Mouse (Mus musculus) small intestine, adult 2 months (tissue): ENCODE results near the gene Irak4. TPM values are rescaled to one million over a fixed set of nuclear protein-coding genes. Genes with fewer than 3 reads are reported as not detected.

Experiments
- H3K27ac ChIP-seq: fragments of 200-500 bp; 2 replicates; pipeline ENCODE4 v1.5.1; 2012; ENCODE audit warnings: low read depth, low read length, control low read depth, inconsistent platforms; ENCODE audit not compliant: insufficient read depth
- H3K27me3 ChIP-seq: fragments of 200-500 bp; 2 replicates; pipeline ENCODE4 v1.6.1; 2012; ENCODE audit warnings: mild to moderate bottlenecking, moderate library complexity, low read length, inconsistent platforms; ENCODE audit not compliant: control insufficient read depth, insufficient read depth
- H3K36me3 ChIP-seq: fragments of 200-500 bp; 2 replicates; pipeline ENCODE4 v1.6.1; 2012; ENCODE audit warnings: mild to moderate bottlenecking, low read length, control low read depth, inconsistent platforms; ENCODE audit not compliant: control insufficient read depth, insufficient read depth
- H3K4me1 ChIP-seq: fragments of 200-500 bp; 2 replicates; pipeline ENCODE4 v1.6.1; 2012; ENCODE audit warnings: low read length, inconsistent platforms, mixed read lengths; ENCODE audit not compliant: control insufficient read depth, insufficient read depth, insufficient read length
- H3K4me3 ChIP-seq: fragments of 200-500 bp; 2 replicates; pipeline ENCODE4 v1.5.1; 2012; ENCODE audit warnings: low read depth, mild to moderate bottlenecking, control low read depth, inconsistent platforms, low read length, moderate library complexity
- CTCF ChIP-seq: fragments of 200-500 bp; IDR thresholded peaks from 2 replicates; pipeline ENCODE4 v1.5.1; 2012; ENCODE audit warnings: low read depth, mild to moderate bottlenecking, control low read depth, inconsistent platforms, low read length, moderate library complexity, mixed read lengths; ENCODE audit not compliant: insufficient replicate concordance, insufficient read length; ENCODE audit errors: extremely low read depth
- POLR2A ChIP-seq: fragments of 200-500 bp; IDR thresholded peaks from 2 replicates; pipeline ENCODE4 v1.6.1; 2012; ENCODE audit warnings: low read depth, mild to moderate bottlenecking, control low read depth, inconsistent platforms, low read length, moderate library complexity
- WGBS: fragments of 180-500 bp; shearing (Covaris S2); methylation state at CpG from one replicate; pipeline ENCODE4 v1.1.7; 2018; 5-methylcytosine and 5-hydroxymethylcytosine counted together
- polyA plus RNA-seq: library from polyadenylated mRNA; depleted of rRNA; stranded (reverse); fragments of >200 nt; gene quantifications from 2 replicates; pipeline ENCODE4 v1.2.3, GENCODE M21; 2012

Irak4 gene
- polyA plus RNA-seq, 1 experiment = 12.9 TPM

- Histone ChIP-seq H3K4me1 (peaks cover 2% of the 10 kb centered on the region), H3K27me3 (no peaks in the 10 kb centered on the region), H3K36me3 (peaks cover 66% of the 10 kb centered on the region), H3K4me3 (no peak overlapping the region), H3K27ac (no peak overlapping the region)
- TF ChIP-seq CTCF (no peak), POLR2A (no peak)
- 82% methylated on average over 10 of the region's 10 CpGs for WGBS
These were observed 39.7 kb downstream of the Irak4 start for GRCm38 (mm10) chr15:94583153-94583552.

- H3K27me3 ChIP-seq = no peaks in the 10 kb centered on the region
- peaks cover 60% of the 10 kb centered on the region for H3K36me3 ChIP-seq
- no peak overlapping the region for H3K27ac ChIP-seq
- peaks cover 2% of the 10 kb centered on the region for H3K4me1 ChIP-seq
- 72% methylated on average over 4 of the region's 4 CpGs for WGBS
- H3K4me3 ChIP-seq = no peak overlapping the region
- TF ChIP-seq POLR2A (no peak), CTCF (peak; percentile 38; the same call in 1 of the 2 replicates)
These were observed 41.3 kb downstream of the Irak4 start for GRCm38 (mm10) chr15:94584738-94585137.

GRCm38 (mm10) chr15:94587826-94588715 is 44.6 kb downstream of the Irak4 start:
- no peak for TF ChIP-seq CTCF
- no peak for TF ChIP-seq POLR2A
- Histone ChIP-seq H3K27ac (no peak overlapping the region), H3K4me1 (peaks cover 5% of the 10 kb centered on the region; the same call in 1 of the 2 replicates), H3K27me3 (no peaks in the 10 kb centered on the region), H3K4me3 (no peak overlapping the region), H3K36me3 (peaks cover 32% of the 10 kb centered on the region)
- 38% methylated on average over 9 of the region's 9 CpGs for WGBS

- H3K27me3 ChIP-seq = no peaks in the 10 kb centered on the region
- TF ChIP-seq CTCF (0 out of 2 replicates have a peak, but pooled peaks have one; percentile 16), POLR2A (peak; percentile 77; the same call in 1 of the 2 replicates)
- WGBS = under 1% methylated on average over 69 of the region's 70 CpGs
- H3K4me3 ChIP-seq = peak within 1 kb of the TSS; percentile 99
- peaks cover 18% of the 10 kb centered on the region for H3K36me3 ChIP-seq
- peaks cover 8% of the 10 kb centered on the region; the same call in 1 of the 2 replicates for H3K4me1 ChIP-seq
- H3K27ac ChIP-seq = peak within 1 kb of the TSS; percentile 70
These were observed 46.0 kb downstream of the Irak4 start, which contains the start of gene Twf1 for GRCm38 (mm10) chr15:94589219-94590075. Gene Twf1, minus strand, starts transcription at chr15:94589889.

- WGBS = 10% methylated on average over 8 of the region's 8 CpGs
- Histone ChIP-seq H3K4me3 (peak overlapping the region; percentile 43; the same call in 1 of the 2 replicates), H3K36me3 (peaks cover 12% of the 10 kb centered on the region), H3K27ac (no peak overlapping the region), H3K4me1 (peaks cover 8% of the 10 kb centered on the region; the same call in 1 of the 2 replicates), H3K27me3 (no peaks in the 10 kb centered on the region)
- TF ChIP-seq POLR2A (no peak), CTCF (no peak)
These were observed 46.6 kb downstream of the Irak4 start for GRCm38 (mm10) chr15:94590083-94590482.

- H3K36me3 ChIP-seq = peaks cover 3% of the 10 kb centered on the region
- no peaks in the 10 kb centered on the region for H3K27me3 ChIP-seq
- WGBS = 69% methylated on average over 4 of the region's 4 CpGs
- peaks cover 8% of the 10 kb centered on the region; the same call in 1 of the 2 replicates for H3K4me1 ChIP-seq
- H3K27ac ChIP-seq = no peak overlapping the region
- no peak overlapping the region for H3K4me3 ChIP-seq
- TF ChIP-seq POLR2A = no peak
- TF ChIP-seq CTCF = no peak
These were observed 47.9 kb downstream of the Irak4 start for GRCm38 (mm10) chr15:94591356-94591755.

- TF ChIP-seq CTCF (no peak), POLR2A (no peak)
- Histone ChIP-seq H3K4me1 (peaks cover 6% of the 10 kb centered on the region; the same call in 1 of the 2 replicates), H3K36me3 (no peaks in the 10 kb centered on the region), H3K27ac (no peak overlapping the region), H3K4me3 (no peak overlapping the region), H3K27me3 (no peaks in the 10 kb centered on the region)
- WGBS = 22% methylated on average over 1 of the region's 1 CpGs
These were observed 50.1 kb downstream of the Irak4 start for GRCm38 (mm10) chr15:94593586-94593985.
